Mouse (Mus musculus) hindbrain, embryonic 11.5 days (tissue): ENCODE measurements around the gene Wdfy2. TPM values are rescaled to one million over a fixed set of nuclear protein-coding genes. Genes with fewer than 3 reads are reported as not detected.

Source experiments
- ATAC-seq: fragments of 200-750 bp; cut with Nextera tagmentation; 2 replicates; pipeline ENCODE4 v1.8.0; 2017; ENCODE audit warnings: mild to moderate bottlenecking, moderate TSS enrichment, moderate library complexity; ENCODE audit not compliant: low FRiP score
- DNase-seq: peaks from one replicate; pipeline ENCODE4 v3.0.0-alpha.2; 2015; ENCODE audit warnings: low spot score
- H3K27ac ChIP-seq: fragments of 300-500 bp; sonication (generic); 2 replicates; pipeline ENCODE4 v1.5.1; 2014; ENCODE audit warnings: mild to moderate bottlenecking, low read depth, low read length
- H3K27me3 ChIP-seq: fragments of 300-500 bp; sonication (generic); 2 replicates; pipeline ENCODE4 v1.6.1; 2014; ENCODE audit warnings: mild to moderate bottlenecking, low read length, moderate library complexity, mixed read lengths; ENCODE audit not compliant: control insufficient read depth, insufficient read depth
- H3K36me3 ChIP-seq: fragments of 300-500 bp; sonication (generic); 2 replicates; pipeline ENCODE4 v1.6.1; 2014; ENCODE audit warnings: mild to moderate bottlenecking, low read length, moderate library complexity, mixed read lengths; ENCODE audit not compliant: control insufficient read depth, insufficient read depth
- H3K4me1 ChIP-seq: fragments of 300-500 bp; sonication (generic); replicated peaks from 2 replicates; pipeline ENCODE4 v1.6.1; 2014; ENCODE audit warnings: low read length, mixed read lengths; ENCODE audit not compliant: control insufficient read depth, insufficient read depth
- H3K4me2 ChIP-seq: fragments of 300-500 bp; sonication (generic); replicated peaks from 2 replicates; pipeline ENCODE4 v1.6.1; 2014; ENCODE audit warnings: mild to moderate bottlenecking, low read depth, low read length
- H3K4me3 ChIP-seq: fragments of 300-500 bp; sonication (generic); 2 replicates; pipeline ENCODE4 v1.5.1; 2014; ENCODE audit warnings: low read depth, low read length
- H3K9ac ChIP-seq: fragments of 300-500 bp; sonication (generic); 2 replicates; pipeline ENCODE4 v1.6.1; 2014; ENCODE audit warnings: low read depth, low read length
- H3K9me3 ChIP-seq: fragments of 300-500 bp; sonication (generic); 2 replicates; pipeline ENCODE4 v1.6.1; 2016; ENCODE audit warnings: low read length; ENCODE audit not compliant: control insufficient read depth
- WGBS: fragments of 180-500 bp; shearing (Covaris S2); extraction: QIAGEN DNeasy Blood & Tissue Kit; methylation state at CpG from one replicate; pipeline ENCODE4 v1.1.7; 2014; 5-methylcytosine and 5-hydroxymethylcytosine counted together
- polyA plus RNA-seq: library from polyadenylated mRNA; unstranded; fragments of >200 nt; fragmentation: Nextera tagmentation; extraction: Ambion mirVana; gene quantifications from 2 replicates; pipeline ENCODE4 v1.2.1, GENCODE M21; 2014

The Wdfy2 gene
- polyA plus RNA-seq, 1 experiment from 2014 or later = 12.5 TPM

GRCm38 (mm10) chr14:62836926-62837640 is 395 bp upstream of the Wdfy2 start:
- H3K36me3 ChIP-seq = no peaks in the 10 kb centered on the region
- ATAC-seq (peak; percentile 95), DNase-seq (peak; percentile 99)
- H3K9me3 ChIP-seq = no peaks in the 10 kb centered on the region
- H3K4me1 ChIP-seq = no peaks in the 10 kb centered on the region; the same call in 1 of the 2 replicates
- peak overlapping the region; percentile 29; the same call in 1 of the 2 replicates for H3K9ac ChIP-seq
- H3K27ac ChIP-seq = peak overlapping the region; percentile 75; the same call in 1 of the 2 replicates
- H3K4me3 ChIP-seq = peak overlapping the region; percentile 87
- H3K27me3 ChIP-seq = no peaks in the 10 kb centered on the region
- WGBS = under 1% methylated on average over 37 of the region's 37 CpGs
- H3K4me2 ChIP-seq = peak overlapping the region; percentile 43

GRCm38 (mm10) chr14:62838336-62838735 is 858 bp downstream of the Wdfy2 start:
- no peak for ATAC-seq
- H3K4me2 ChIP-seq = peak overlapping the region; percentile 42
- no peaks in the 10 kb centered on the region for H3K27me3 ChIP-seq
- no peaks in the 10 kb centered on the region; the same call in 1 of the 2 replicates for H3K4me1 ChIP-seq
- H3K9ac ChIP-seq = peak overlapping the region; percentile 83
- 15% methylated on average over 9 of the region's 9 CpGs for WGBS
- peak overlapping the region; percentile 87 for H3K4me3 ChIP-seq
- H3K36me3 ChIP-seq = no peaks in the 10 kb centered on the region
- no peak for DNase-seq
- H3K27ac ChIP-seq = no peak overlapping the region
- H3K9me3 ChIP-seq = no peaks in the 10 kb centered on the region

- Histone ChIP-seq H3K9ac (no peak overlapping the region), H3K9me3 (no peaks in the 10 kb centered on the region), H3K36me3 (no peaks in the 10 kb centered on the region), H3K4me1 (no peaks in the 10 kb centered on the region; the same call in 1 of the 2 replicates), H3K27ac (no peak overlapping the region), H3K27me3 (no peaks in the 10 kb centered on the region), H3K4me3 (no peak overlapping the region), H3K4me2 (no peak overlapping the region)
- DNase-seq = no peak
- ATAC-seq = no peak
Measured at GRCm38 (mm10) chr14:62841726-62842125, 4.2 kb downstream of the Wdfy2 start.

- Histone ChIP-seq H3K4me3 (no peak overlapping the region), H3K9ac (no peak overlapping the region), H3K36me3 (no peaks in the 10 kb centered on the region), H3K4me1 (no peaks in the 10 kb centered on the region; the same call in 1 of the 2 replicates), H3K27ac (no peak overlapping the region), H3K27me3 (no peaks in the 10 kb centered on the region), H3K4me2 (no peak overlapping the region), H3K9me3 (no peaks in the 10 kb centered on the region)
- no peak for DNase-seq
- no peak for ATAC-seq
Measured at GRCm38 (mm10) chr14:62842495-62842894, 5.0 kb downstream of the Wdfy2 start.

DNA sequence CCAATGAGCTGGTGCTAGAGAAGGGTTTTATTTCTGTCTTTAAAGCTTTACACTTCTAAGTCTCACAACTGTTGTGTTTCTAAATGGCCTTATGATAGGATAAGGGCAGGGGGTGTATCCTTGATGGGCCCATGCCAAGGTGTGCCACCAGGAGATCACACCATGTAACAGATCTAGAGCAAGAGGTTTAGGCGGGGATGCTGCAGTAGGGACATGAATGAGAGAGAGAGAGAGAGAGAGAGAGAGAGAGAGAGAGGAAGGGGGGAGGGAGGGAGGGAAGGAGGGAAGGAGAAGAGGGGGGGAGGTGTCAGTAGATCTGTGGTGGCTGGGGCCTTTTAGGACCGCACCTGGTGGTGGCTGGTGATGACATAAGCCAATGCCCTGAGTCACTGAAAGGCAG is 5.5 kb downstream of the Wdfy2 start:
- H3K27me3 ChIP-seq = no peaks in the 10 kb centered on the region
- H3K4me3 ChIP-seq = no peak overlapping the region
- no peak for DNase-seq
- H3K4me1 ChIP-seq = no peaks in the 10 kb centered on the region; the same call in 1 of the 2 replicates
- no peak overlapping the region for H3K27ac ChIP-seq
- H3K9ac ChIP-seq = no peak overlapping the region
- WGBS = 88% methylated on average over 2 of the region's 2 CpGs
- H3K9me3 ChIP-seq = no peaks in the 10 kb centered on the region
- no peaks in the 10 kb centered on the region for H3K36me3 ChIP-seq
- ATAC-seq = no peak
- H3K4me2 ChIP-seq = no peak overlapping the region

- Histone ChIP-seq H3K9ac (no peak overlapping the region), H3K27ac (no peak overlapping the region), H3K4me3 (no peak overlapping the region), H3K4me2 (no peak overlapping the region), H3K9me3 (no peaks in the 10 kb centered on the region), H3K27me3 (no peaks in the 10 kb centered on the region), H3K36me3 (no peaks in the 10 kb centered on the region), H3K4me1 (no peaks in the 10 kb centered on the region)
- ATAC-seq (no peak), DNase-seq (no peak)
- 87% methylated on average over 8 of the region's 8 CpGs for WGBS
Measured at GRCm38 (mm10) chr14:62844226-62844625, 6.7 kb downstream of the Wdfy2 start.

DNA sequence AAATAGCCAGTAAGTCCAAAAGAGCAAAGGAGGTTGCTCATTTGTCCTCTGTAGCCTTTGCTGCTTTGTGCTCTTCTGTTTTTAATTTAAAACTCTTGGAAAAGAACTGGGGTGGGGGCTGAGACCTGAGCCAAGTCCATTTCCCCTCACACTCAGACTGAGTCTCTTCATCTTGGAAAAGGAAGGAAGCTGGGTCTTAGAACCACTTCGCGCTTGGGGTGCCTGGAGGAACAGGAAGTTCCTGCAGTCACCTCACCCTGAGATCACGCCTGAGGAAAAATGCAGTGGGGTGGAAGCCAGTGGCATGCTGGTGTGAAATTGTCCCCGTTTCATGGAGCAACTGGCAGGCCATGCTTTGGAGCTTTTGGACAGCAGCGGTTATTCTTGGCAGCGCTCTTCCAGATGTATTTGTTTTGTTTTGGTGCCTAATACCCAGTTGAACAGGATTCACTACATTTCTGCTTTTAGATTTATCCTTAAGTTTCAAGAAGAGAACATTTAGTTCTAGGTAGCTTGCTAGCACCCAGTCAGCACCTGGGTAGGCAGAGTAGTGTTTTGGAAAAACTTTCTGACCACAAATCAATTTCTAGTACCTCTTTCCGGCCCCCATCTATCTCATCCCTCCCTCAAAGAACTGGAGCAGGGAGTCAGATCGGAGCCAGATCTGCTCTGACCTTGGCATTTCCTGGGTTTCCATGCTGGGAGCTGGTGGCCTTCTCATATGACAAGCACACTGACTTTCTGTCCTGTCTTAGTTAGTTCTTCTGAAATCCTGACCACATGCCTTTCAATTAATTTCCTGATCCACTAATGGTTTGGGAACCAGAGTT is 7.7 kb downstream of the Wdfy2 start:
- 75% methylated on average over 8 of the region's 8 CpGs for WGBS
- Histone ChIP-seq H3K27ac (no peak overlapping the region), H3K36me3 (no peaks in the 10 kb centered on the region), H3K4me3 (no peak overlapping the region), H3K9me3 (no peaks in the 10 kb centered on the region), H3K4me2 (no peak overlapping the region), H3K9ac (no peak overlapping the region), H3K27me3 (no peaks in the 10 kb centered on the region), H3K4me1 (no peaks in the 10 kb centered on the region)
- ATAC-seq (no peak), DNase-seq (no peak)

DNA sequence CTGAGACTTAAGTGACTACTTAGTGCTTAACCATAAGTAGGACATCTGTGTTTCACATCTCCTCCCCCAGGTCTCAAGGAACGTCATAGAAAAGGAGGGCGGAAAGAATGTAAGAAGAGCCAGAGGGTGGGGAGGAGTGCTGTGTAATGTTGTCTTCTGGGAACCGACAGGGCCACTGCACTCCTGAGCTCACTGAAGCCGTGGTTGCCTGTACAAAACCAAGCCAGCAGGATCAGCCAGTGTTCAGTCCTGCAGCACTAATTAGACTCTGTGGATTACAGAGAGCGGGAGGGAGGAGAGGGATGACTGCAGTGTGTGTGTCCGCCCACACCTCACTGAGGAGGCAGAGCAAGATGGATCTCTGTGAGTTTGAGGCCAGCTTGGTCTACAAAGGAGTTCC is 13.5 kb downstream of the Wdfy2 start:
- H3K4me3 ChIP-seq = no peak overlapping the region
- 46% methylated on average over 6 of the region's 6 CpGs for WGBS
- H3K27ac ChIP-seq = no peak overlapping the region
- H3K9me3 ChIP-seq = no peaks in the 10 kb centered on the region
- H3K9ac ChIP-seq = no peak overlapping the region
- H3K4me1 ChIP-seq = no peaks in the 10 kb centered on the region
- H3K36me3 ChIP-seq = no peaks in the 10 kb centered on the region
- no peaks in the 10 kb centered on the region for H3K27me3 ChIP-seq
- DNase-seq (no peak), ATAC-seq (0 out of 2 replicates have a peak, but pooled peaks have one; percentile 30)
- H3K4me2 ChIP-seq = no peak overlapping the region
